Mouse (Mus musculus) bone marrow macrophage, adult 2 months (primary cell): ENCODE data around the gene 4933400A11Rik.

Experiments used
- CTCF ChIP-seq: IDR thresholded peaks from 2 replicates; pipeline ENCODE4 v1.5.1; 2012; ENCODE audit warnings: low read depth, mild to moderate bottlenecking, low read length, moderate library complexity
- POLR2A ChIP-seq: IDR thresholded peaks from 2 replicates; pipeline ENCODE4 v1.6.1; 2012; ENCODE audit warnings: mild to moderate bottlenecking, low read depth, low read length, borderline replicate concordance

- no peak for TF ChIP-seq POLR2A
- TF ChIP-seq CTCF, result no peak
These were observed 34.2 kb upstream of the 4933400A11Rik start for GRCm38 (mm10) chrX:169813673-169814072.
